Mouse (Mus musculus): ENCODE data around the gene Lrrc10b. TPM values are rescaled to one million over a fixed set of nuclear protein-coding genes. Genes with fewer than 3 reads are reported as not detected.

The Lrrc10b gene
- polyA plus RNA-seq, 1 experiment from 2014 or later = 1.4 TPM

Other genes with a start within 250 kb of the Lrrc10b start
- gene Myrf, start 216.7 kb downstream of the Lrrc10b start, polyA plus RNA-seq (2014; fragmentation: Nextera tagmentation; extraction: Ambion mirVana) = 0.87 and 0.96 TPM in 2 replicates
- gene Dagla, start 152.6 kb downstream of the Lrrc10b start, polyA plus RNA-seq (2014; fragmentation: Nextera tagmentation; extraction: Ambion mirVana) = 2.8 and 2.9 TPM in 2 replicates
- 1.4 and 2.0 TPM in 2 replicates for gene Syt7, start 68.4 kb downstream of the Lrrc10b start, polyA plus RNA-seq (2014; fragmentation: Nextera tagmentation; extraction: Ambion mirVana)
- 0.45 and 2.5 TPM in 2 replicates for gene Ppp1r32, start 25.5 kb upstream of the Lrrc10b start, polyA plus RNA-seq (2014; fragmentation: Nextera tagmentation; extraction: Ambion mirVana)
- 50.9 TPM in 2 replicates for gene Cpsf7, start 67.8 kb upstream of the Lrrc10b start, polyA plus RNA-seq (2014; fragmentation: Nextera tagmentation; extraction: Ambion mirVana)
- 57.0 and 62.1 TPM in 2 replicates for gene Sdhaf2, start 68.7 kb upstream of the Lrrc10b start, polyA plus RNA-seq (2014; fragmentation: Nextera tagmentation; extraction: Ambion mirVana)
- 42.6 and 49.7 TPM in 2 replicates for gene Tmem216, start 98.8 kb upstream of the Lrrc10b start, polyA plus RNA-seq (2014; fragmentation: Nextera tagmentation; extraction: Ambion mirVana)
- 17.8 and 20.7 TPM in 2 replicates for gene Cyb561a3, start 119.7 kb upstream of the Lrrc10b start, polyA plus RNA-seq (2014; fragmentation: Nextera tagmentation; extraction: Ambion mirVana)
- gene Tmem138, start 119.9 kb upstream of the Lrrc10b start, polyA plus RNA-seq (2014; fragmentation: Nextera tagmentation; extraction: Ambion mirVana) = 30.8 and 34.1 TPM in 2 replicates
- gene Ddb1, start 147.9 kb upstream of the Lrrc10b start, polyA plus RNA-seq (2014; fragmentation: Nextera tagmentation; extraction: Ambion mirVana) = 349 and 405 TPM in 2 replicates
- 13.9 and 15.4 TPM in 2 replicates for gene Tkfc, start 148.2 kb upstream of the Lrrc10b start, polyA plus RNA-seq (2014; fragmentation: Nextera tagmentation; extraction: Ambion mirVana)
- gene Vwce, start 176.7 kb upstream of the Lrrc10b start, polyA plus RNA-seq (2014; fragmentation: Nextera tagmentation; extraction: Ambion mirVana) = 1.5 and 1.8 TPM in 2 replicates
- gene Pga5, start 220.6 kb upstream of the Lrrc10b start, polyA plus RNA-seq (2014; fragmentation: Nextera tagmentation; extraction: Ambion mirVana) = 0.14 TPM in 1 of 2 replicates, not detected in the other
- 34.8 and 35.9 TPM in 2 replicates for gene Vps37c, start 231.3 kb upstream of the Lrrc10b start, polyA plus RNA-seq (2014; fragmentation: Nextera tagmentation; extraction: Ambion mirVana)

Data from embryonic facial prominence, embryonic 14.5 days (tissue).